Mouse (Mus musculus) spleen, adult 12 weeks (tissue): ENCODE data around the gene Trappc3l.

Experiments used
- DNase-seq: peaks from one replicate; pipeline ENCODE4 v3.0.0; 2022; ENCODE audit warnings: low spot score

The Trappc3l gene

GRCm38 (mm10) chr10:34095147-34095546 lies 57.8 kb downstream of the Trappc3l start:
- no peak for DNase-seq

- DNase-seq: no peak
Measured at GRCm38 (mm10) chr10:34095964-34096363, 58.6 kb downstream of the Trappc3l start.

GRCm38 (mm10) chr10:34096418-34096883 lies 59.1 kb downstream of the Trappc3l start, which contains the start of gene Calhm5:
Gene Calhm5 (minus strand): TSS chr10:34096519.
- DNase-seq: no peak

DNA sequence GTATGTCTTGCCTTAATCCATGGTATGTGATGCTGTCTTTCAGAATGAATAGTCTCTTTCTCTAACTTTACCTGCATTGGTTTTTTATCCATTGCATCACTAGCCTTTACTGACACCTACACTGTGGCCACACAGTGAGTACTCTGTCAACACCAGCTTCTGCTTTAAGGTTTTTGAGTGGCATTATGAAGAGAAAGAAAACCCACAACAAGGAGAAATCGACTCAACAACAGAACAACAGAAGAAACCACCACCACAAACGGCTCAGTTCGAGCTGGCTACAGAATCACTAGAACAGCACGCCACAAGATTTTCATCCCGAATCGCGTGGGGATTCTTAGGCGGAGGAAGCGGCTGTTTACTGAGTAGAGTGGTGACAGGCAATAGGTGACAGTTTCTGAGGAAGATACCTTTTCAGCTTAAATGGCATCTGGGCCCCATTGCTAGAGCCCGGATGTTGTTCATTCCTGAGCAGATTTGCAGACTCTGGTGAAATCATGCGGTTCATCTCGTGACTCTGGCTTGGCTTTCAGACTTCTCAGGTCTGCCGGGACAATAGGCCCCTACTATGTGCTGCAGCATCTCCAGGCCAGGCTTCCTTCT lies 73.6 kb downstream of the Trappc3l start:
- no peak for DNase-seq

DNA sequence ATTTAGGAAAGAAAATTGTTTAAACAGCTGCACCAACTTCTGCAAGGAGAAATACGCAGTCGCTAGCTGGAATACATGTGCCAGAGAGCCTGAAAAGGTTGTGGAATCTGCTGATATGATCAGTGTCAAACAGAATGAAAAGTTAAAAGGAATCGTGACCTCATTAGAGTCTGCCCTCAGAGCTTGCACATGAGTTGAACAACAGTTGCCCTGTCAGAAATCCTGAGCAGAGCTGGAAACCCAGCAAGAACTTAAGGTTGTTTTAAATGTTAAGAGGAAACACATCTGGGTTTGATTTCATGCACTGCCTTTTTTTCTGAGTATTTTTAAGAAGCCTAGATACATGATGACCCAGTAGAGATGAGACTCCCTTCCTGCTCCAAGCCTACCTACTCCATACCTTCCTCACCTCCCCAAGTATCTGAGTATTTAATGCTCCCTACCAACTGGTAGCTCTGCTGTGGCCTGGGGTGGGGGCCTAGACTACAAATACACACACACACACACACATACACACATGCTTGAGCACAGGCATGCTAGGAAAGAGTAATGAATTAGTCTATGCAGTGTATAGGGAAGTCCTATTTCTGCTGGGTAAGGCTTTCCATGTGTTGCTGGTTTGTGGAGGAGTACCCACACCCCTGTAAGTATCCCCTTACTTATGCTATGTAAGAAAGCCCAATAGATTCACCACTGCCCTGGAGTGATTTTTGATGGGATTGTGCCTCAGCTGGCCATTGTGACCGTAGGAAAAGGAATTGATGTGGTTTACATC lies 74.8 kb downstream of the Trappc3l start:
- DNase-seq: no peak

GRCm38 (mm10) chr10:34117131-34117530 lies 79.7 kb downstream of the Trappc3l start:
- no peak for DNase-seq

- DNase-seq: no peak
Measured at GRCm38 (mm10) chr10:34117770-34118169, 80.4 kb downstream of the Trappc3l start.

- no peak for DNase-seq
Measured at GRCm38 (mm10) chr10:34118421-34118820, 81.0 kb downstream of the Trappc3l start.

DNA sequence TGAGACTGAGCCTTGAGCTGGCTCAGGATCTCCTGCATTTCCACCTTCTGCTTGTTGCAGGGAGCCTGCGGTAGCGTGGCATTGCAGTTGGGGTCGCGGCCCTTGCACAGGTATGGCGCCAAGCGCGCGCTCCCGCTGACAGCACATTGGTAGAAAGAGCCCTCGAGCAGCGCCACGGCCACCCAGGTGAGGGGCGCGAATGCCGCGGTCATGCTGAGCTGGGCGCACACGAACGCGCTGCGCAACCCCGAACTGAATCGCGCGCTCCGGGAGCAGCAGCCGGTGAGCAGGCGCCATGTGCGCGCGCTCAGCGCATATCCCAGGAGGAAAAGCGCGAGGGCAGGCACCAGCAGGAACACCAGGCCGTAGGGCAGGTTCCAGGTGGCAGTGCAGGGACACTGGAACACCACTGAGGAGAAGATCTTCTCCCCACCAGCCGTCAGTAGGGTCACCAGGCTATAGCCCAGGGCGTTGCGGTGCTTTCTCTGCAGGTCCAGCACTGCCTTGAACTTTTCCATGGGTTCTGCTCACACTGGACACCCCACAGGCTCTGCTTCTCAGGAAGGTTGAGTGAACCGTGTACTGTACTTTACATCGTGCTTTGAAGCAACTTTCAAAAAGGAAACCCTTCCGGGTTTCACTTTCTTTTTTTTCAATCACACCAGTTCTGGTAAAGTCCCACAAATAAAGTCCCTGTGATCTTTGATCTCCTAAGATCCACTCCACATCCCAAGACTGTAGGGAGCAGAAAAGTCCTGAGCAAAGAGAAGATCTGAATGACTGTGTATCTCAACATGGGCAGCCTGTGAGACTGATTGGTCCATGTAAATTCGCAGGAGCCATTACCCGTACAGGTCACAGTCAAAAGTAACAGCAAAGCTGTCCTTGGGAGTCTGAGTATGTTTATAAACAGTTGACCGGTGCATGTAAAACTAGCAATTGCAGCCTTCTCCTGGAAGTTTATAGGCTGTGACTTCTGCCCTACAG lies 90.3 kb downstream of the Trappc3l start, which contains the start of gene Calhm6:
Calhm6 (minus strand) TSS at position 593 of the 987 bp plus-strand sequence.
- peak; percentile 9 for DNase-seq

- DNase-seq: no peak
Measured at GRCm38 (mm10) chr10:34128391-34128790, 91.0 kb downstream of the Trappc3l start.

DNA sequence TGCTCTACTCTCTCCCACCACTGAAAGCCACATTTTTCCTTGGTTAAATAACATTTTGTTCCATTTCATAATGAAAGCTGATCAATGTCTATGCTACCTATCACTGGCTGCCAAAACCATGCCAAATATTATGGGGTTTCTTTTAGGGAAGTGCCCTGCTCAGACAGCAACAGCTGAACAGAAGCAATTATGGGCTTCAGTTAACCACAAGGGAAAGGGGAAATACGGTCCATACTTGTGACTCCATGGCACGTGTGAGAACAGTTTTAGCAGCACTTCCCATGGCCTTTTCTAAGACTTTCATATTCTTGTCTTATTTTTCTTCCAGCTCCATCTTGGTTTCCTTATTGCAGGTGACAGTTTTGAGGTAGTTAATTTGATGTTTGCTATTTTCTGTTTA lies 94.0 kb downstream of the Trappc3l start:
- DNase-seq: no peak

- DNase-seq: no peak
Measured at GRCm38 (mm10) chr10:34136432-34136831, 99.0 kb downstream of the Trappc3l start.

- no peak for DNase-seq
Measured at GRCm38 (mm10) chr10:34138027-34138426, 100.6 kb downstream of the Trappc3l start.

DNA sequence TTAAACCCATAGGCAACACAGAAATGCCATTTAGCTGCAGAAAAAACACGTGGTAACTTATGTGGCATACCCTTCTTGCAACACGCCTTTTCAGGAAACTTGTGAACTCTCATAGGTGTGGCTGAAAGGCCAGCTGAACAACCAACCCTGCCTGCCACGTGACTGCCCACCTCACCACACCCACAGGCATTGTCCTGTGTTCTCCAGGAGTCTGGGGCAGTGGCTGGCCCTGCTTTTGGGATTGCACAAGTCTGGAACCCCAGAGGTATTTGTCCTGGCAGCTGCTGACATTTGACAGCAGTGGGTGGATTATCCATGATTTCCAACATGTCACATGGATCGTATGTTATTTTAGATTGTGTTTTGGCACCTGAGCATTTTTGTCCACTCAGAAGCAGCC lies 102.4 kb downstream of the Trappc3l start:
- no peak for DNase-seq

GRCm38 (mm10) chr10:34141693-34142092 lies 104.3 kb downstream of the Trappc3l start:
- no peak for DNase-seq

GRCm38 (mm10) chr10:34149772-34150171 lies 112.4 kb downstream of the Trappc3l start:
- DNase-seq: no peak

GRCm38 (mm10) chr10:34150454-34150853 lies 113.1 kb downstream of the Trappc3l start:
- no peak for DNase-seq

GRCm38 (mm10) chr10:34151827-34152226 lies 114.4 kb downstream of the Trappc3l start:
- DNase-seq: no peak

DNA sequence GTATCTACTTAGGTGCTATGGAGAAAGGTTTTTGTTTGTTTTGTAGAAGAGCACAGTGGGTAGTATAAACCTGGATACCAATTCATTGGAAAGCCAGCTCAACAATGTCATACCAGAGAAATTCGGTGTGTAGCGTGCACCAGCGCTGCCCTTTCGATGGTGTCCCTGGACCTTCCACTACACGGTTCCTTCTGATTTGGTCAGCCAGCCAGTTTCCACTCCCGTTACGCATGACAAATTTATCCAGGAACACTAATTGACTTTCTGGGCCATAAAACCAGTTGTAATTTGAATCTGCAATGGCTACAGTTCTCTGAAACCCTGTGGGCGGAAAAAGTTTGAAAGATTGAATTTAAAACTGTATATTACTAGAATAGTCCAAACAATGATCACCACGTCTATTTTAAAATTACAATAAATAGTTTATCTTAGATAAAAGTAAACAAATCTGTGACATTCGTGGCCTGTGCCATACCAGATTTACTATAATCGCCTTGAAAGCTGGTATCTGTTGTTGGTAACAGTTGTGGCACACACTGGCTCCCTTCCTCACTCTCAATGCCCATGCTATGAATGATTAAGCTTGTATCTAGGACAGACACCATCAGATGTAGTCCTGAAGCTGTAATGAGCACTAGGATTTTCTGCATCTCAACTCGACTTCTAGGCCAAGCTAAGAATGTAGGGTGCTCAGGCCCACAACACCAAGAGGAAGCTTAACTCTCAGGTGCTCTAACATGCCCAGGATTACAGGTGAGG lies 118.6 kb downstream of the Trappc3l start:
- no peak for DNase-seq
